Mouse (Mus musculus): ENCODE data around the gene Cog6. TPM values are rescaled to one million over a fixed set of nuclear protein-coding genes. Genes with fewer than 3 reads are reported as not detected.

Cog6 gene
- polyA plus RNA-seq (2012; rRNA removed) = 24.6 and 27.6 TPM in 2 replicates

- DNase-seq (ENCODE audit: low read depth) = peak; percentile 40
Measured at GRCm38 (mm10) chr3:53016436-53017340, at the start of gene Cog6. Gene Cog6 (minus strand): TSS chr3:53017237.

- no peak for DNase-seq (ENCODE audit: low read depth)
Measured at GRCm38 (mm10) chr3:53066095-53066372, 49.0 kb upstream of the Cog6 start.

- DNase-seq (ENCODE audit: low read depth) = no peak
Measured at GRCm38 (mm10) chr3:53065267-53066094, 48.4 kb upstream of the Cog6 start.

- DNase-seq (ENCODE audit: low read depth) = no peak
Measured at GRCm38 (mm10) chr3:53063423-53064147, 46.5 kb upstream of the Cog6 start.

- DNase-seq (ENCODE audit: low read depth) = no peak
Measured at GRCm38 (mm10) chr3:53059959-53060358, 42.9 kb upstream of the Cog6 start.

- no peak for DNase-seq (ENCODE audit: low read depth)
Measured at GRCm38 (mm10) chr3:53056430-53056829, 39.4 kb upstream of the Cog6 start.

GRCm38 (mm10) chr3:53052385-53052784, 35.3 kb upstream of the Cog6 start:
- DNase-seq (ENCODE audit: low read depth) = no peak

GRCm38 (mm10) chr3:53046371-53046770, 29.3 kb upstream of the Cog6 start:
- no peak for DNase-seq (ENCODE audit: low read depth)

- no peak for DNase-seq (ENCODE audit: low read depth)
Measured at GRCm38 (mm10) chr3:53045697-53046096, 28.7 kb upstream of the Cog6 start.

- no peak for DNase-seq (ENCODE audit: low read depth)
Measured at GRCm38 (mm10) chr3:53044682-53045299, 27.8 kb upstream of the Cog6 start.

GRCm38 (mm10) chr3:53044238-53044637, 27.2 kb upstream of the Cog6 start:
- DNase-seq (ENCODE audit: low read depth) = no peak

- DNase-seq (ENCODE audit: low read depth) = no peak
Measured at GRCm38 (mm10) chr3:53043206-53043780, 26.3 kb upstream of the Cog6 start.

GRCm38 (mm10) chr3:53042240-53042567, 25.2 kb upstream of the Cog6 start:
- no peak for DNase-seq (ENCODE audit: low read depth)

GRCm38 (mm10) chr3:53041411-53042239, 24.6 kb upstream of the Cog6 start, which contains the start of gene Lhfp:
Gene Lhfp (plus strand): TSS chr3:53041528.
- DNase-seq (ENCODE audit: low read depth) = no peak

- no peak for DNase-seq (ENCODE audit: low read depth)
Measured at GRCm38 (mm10) chr3:53040593-53041410, 23.8 kb upstream of the Cog6 start.

GRCm38 (mm10) chr3:53039746-53040145, 22.7 kb upstream of the Cog6 start:
- no peak for DNase-seq (ENCODE audit: low read depth)

- DNase-seq (ENCODE audit: low read depth) = no peak
Measured at GRCm38 (mm10) chr3:53038913-53039312, 21.9 kb upstream of the Cog6 start.

- no peak for DNase-seq (ENCODE audit: low read depth)
Measured at GRCm38 (mm10) chr3:53036941-53037340, 19.9 kb upstream of the Cog6 start.

GRCm38 (mm10) chr3:53036076-53036475, 19.0 kb upstream of the Cog6 start:
- no peak for DNase-seq (ENCODE audit: low read depth)

GRCm38 (mm10) chr3:53033448-53033847, 16.4 kb upstream of the Cog6 start:
- no peak for DNase-seq (ENCODE audit: low read depth)

Data from gonadal fat pad, adult 2 months (tissue).